Mouse (Mus musculus) liver (tissue): ENCODE results near the gene Tnp2.
"Not testable (repeated sequence)": the region's sequence is repeated elsewhere in the genome, so short reads cannot be mapped to it uniquely, and the experiment has no call there.

ENCODE experiments used
- DNase-seq: peaks from one replicate; pipeline ENCODE4 v3.0.0-alpha.2; 2020; ENCODE audit warnings: mixed read lengths

The Tnp2 gene

GRCm38 (mm10) chr16:10788271-10788670, at the start of gene Tnp2:
TSS of gene Tnp2 (minus strand) at chr16:10788660.
- no peak for DNase-seq

DNA sequence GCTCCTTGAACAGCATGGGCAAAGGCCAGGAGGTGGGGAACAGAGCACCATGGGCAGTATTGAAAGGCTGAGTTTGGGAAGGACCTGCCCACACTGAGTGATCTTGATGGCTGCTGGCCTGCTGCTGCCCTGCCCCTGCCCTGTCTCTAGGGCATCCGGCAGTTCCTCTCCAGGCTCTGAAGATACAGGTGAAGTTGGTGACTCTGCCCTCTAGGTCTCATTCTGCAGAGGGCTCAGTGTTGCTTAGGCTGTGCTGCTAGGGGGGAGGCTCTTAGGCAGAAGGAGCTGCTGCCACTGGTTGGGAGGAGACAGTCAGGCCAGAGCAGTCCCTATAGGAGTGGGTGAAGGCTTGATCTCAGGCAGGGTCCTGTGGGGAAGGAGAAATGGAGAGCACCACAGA, 49.4 kb upstream of the Tnp2 start:
- DNase-seq: no peak

GRCm38 (mm10) chr16:10837250-10837649, 48.8 kb upstream of the Tnp2 start:
- no peak for DNase-seq

DNA sequence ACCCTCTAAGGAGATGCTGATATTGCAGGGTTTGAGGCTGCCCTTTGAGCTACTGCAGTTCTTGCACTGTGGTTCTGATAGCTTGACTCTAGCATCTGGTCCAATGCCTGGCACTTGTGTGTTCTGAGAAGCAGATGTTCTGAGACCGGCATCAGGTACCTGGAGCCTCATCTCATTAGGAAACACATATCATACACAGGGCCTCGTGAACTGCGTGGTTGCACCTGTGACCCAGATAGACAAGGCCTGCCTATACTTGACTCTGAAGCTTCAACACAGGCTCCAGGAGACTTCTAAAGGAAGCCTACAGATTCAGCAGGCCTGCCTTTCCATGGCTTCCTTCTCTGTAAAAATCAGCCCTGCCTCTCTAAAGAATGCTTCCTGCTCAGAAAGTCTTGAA, 47.9 kb upstream of the Tnp2 start:
- no peak for DNase-seq

DNA sequence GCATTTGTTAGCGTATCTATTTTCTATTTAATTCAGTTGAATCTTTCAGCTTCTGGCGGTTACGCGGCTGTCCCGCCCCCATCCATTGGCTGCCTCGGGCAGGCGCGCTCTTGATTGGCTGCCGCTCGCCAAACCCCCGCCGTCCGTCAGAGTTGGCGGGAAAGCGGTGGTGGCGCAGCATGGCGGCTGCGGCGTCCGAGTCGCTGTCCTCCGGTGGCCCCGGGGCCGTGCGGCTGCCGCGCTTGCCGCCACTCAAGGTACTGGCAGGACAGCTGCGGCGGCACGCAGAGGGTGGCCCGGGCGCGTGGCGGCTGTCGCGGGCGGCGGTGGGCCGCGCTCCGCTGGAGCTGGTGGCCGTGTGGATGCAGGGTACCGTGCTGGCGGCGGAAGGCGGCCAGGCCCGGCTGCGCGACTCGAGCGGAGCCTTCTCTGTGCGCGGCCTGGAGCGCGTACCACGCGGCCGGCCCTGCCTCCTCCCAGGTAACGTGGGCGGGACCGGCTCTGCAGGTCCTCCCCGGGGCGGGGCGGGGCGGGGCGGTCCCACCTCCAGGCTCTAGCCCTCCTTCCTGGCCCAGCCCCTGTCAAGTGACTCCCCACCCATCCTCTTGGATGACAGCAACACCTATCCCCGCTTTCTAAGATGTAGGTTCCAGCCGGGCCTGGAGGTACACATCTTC, 46.6 kb upstream of the Tnp2 start, which contains the start of gene Rmi2:
Gene Rmi2, plus strand, starts transcription at position 149 of the 677 bp plus-strand sequence.
- peak; percentile 93 for DNase-seq

- no peak for DNase-seq
Observed at GRCm38 (mm10) chr16:10834542-10834910, 46.1 kb upstream of the Tnp2 start.

DNA sequence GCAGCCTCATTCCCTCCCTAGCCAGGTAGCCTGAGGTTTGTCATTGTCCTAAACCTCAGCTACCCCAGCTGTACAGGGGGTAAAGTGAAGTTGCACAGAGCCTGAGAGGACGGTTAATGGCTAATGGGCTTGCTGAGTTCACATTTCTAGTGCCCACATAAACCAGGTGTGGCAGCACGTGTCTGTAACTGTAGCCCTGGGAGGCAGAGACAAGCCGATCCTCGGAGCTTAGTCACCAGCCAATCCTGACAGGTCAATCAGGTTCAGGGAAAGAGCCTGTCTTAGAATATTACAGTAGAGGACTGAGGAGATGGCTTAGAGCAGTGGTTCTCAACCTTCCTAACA, 40.0 kb upstream of the Tnp2 start:
- no peak for DNase-seq

DNA sequence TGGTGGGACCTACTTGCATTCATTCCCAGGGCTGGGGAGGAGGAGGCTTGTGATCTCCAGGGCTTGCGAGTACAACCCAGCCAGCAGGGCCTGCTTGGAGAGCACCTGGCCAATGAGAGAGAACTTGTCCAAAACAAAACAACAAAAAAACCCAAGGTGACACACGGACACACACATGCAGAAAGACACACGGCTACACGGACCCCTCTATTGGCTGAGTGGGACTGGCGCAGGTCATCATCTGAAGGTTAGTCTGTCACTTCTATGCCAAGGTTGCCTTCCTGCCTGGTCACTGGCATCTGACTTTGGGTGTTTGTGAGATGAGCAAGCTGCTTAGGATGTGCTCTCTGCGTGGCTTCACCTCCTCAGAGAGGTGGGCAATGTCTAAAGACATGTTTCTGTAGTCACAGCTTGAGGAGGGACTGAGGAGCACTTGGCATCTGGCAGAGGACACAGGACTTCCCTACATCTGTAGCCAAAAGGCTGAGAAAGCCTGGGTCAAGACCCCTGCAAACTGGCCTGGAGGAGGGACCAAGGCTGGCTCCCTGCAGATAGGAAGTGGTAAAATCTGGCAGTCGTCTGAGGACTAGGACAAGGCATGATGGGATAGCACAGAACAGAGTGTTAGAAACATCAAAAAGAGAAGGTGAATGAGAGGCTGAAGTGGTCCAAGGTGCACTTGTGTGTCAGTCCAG, 39.5 kb upstream of the Tnp2 start:
- no peak for DNase-seq

- DNase-seq: no peak
Observed at GRCm38 (mm10) chr16:10827269-10827668, 38.8 kb upstream of the Tnp2 start.

GRCm38 (mm10) chr16:10825840-10826239, 37.4 kb upstream of the Tnp2 start:
- no peak for DNase-seq

GRCm38 (mm10) chr16:10824536-10824935, 36.1 kb upstream of the Tnp2 start:
- DNase-seq: no peak

- DNase-seq: no peak
Observed at GRCm38 (mm10) chr16:10821387-10821786, 32.9 kb upstream of the Tnp2 start.

DNA sequence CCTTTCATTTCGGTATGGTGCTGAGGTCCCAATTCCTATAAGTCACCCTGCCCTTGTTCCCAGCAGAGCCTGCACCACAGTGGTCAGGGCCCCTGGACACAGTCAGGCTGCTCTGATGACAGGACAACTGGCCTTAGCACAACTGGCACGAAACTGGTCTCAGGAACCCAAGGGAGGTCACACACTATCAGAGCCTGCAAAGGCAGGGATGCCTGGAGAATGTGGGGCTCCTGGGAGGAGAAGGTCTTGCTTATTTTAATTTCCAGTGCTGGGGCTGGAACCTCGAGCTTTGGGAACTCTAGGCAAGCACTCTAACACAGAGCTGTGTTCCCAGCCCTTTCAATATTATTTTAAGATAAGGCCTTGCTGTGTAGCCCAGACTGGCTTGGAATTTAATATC, 31.5 kb upstream of the Tnp2 start:
- DNase-seq: no peak

DNA sequence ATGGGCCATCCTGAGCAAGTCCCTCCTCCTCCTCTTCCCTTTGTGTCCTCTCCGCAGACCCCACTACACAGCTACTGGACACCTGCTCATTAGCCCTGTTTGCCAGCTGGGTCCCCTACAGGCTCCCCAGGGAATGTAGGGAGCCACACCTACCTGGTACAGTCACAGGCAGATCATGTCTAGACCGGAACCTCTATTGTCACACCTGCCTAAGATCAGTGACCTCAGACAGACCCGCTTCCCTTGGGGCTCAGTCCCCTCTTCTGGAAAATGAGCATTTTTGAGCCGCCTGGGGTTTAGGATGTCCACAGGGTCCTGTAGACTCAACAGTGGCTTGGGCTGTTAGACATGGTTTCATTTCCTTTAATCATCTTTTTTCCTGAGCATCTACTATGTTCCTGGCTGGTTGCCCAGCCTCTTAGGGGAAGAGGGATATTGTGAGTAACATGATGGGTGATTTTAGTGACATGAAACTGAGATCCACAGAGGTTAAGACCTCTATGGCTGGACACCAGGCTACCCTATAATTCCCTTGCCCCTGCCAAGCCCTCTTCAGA, 30.2 kb upstream of the Tnp2 start:
- DNase-seq: no peak

GRCm38 (mm10) chr16:10814864-10815263, 26.4 kb upstream of the Tnp2 start:
- DNase-seq: peak; percentile 40

DNA sequence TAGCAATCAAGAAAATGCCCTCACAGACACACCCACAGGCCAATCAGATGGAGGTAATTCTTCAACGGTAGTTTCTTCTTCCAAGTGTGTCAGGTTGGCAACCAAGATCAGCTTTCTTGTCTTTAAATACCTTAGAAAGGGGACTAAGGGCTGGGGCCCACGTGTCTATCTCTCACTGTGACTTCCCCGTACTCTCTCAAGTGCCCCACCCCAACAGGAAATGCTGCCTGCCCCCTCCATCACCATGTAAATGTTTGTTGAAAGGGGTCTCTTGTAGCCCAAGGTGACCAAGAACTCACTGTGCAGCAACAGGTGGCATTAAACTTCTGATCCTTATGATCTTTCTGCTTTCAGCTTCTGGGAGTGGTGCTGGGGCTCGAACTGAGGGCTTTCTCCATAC, 25.3 kb upstream of the Tnp2 start:
- DNase-seq: no peak

GRCm38 (mm10) chr16:10812865-10813371, 24.5 kb upstream of the Tnp2 start, which contains the start of gene Gm11172:
TSS of gene Gm11172 (plus strand) at chr16:10812915.
- no peak for DNase-seq

GRCm38 (mm10) chr16:10810376-10810775, 21.9 kb upstream of the Tnp2 start:
- DNase-seq: no peak

GRCm38 (mm10) chr16:10805789-10806527, 17.5 kb upstream of the Tnp2 start, which contains the start of gene Prm1:
TSS of gene Prm1 (minus strand) at chr16:10805839.
- DNase-seq: no peak

DNA sequence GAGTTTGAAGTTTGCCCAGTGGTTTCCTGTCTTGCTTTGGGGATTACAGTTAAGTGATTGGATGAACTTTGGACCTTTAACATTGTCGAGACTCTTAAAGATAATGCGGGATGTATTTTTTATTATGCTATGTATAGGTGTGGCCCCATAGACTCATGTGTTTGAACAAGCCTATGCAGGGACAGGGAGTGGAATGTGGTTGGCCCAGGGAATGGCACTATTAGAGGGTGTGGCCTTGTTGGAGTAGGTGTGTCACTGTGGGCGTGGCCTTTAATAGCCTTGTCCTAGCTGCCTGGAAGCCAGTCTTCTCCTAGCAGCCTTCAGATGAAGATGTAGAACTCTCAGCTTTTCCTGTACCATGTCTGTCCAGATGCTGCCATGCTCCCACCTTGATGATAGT, 14.0 kb upstream of the Tnp2 start:
- not testable (repeated sequence) for DNase-seq

DNA sequence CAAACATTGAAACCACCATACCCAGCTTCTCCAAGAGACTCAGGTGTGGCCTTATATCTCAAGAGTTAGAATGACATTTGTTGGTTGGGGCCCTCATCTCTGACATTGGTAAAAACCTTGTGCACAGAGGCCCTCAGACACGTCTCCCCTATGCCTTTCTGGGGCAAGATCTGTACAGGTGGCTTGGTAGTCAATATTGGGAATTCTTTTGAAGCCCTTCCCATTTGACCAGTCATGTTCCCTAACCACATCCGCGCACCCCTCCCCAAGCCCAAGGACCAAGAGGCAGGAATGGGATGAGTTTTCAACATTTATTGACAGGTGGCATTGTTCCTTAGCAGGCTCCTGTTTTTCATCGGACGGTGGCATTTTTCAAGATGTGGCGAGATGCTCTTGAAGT, 7.6 kb upstream of the Tnp2 start, which contains the start of gene Prm2:
Gene Prm2, minus strand, starts transcription at position 101 of the 400 bp plus-strand sequence.
- DNase-seq: no peak

- DNase-seq: no peak
Observed at GRCm38 (mm10) chr16:10790702-10791101, 2.2 kb upstream of the Tnp2 start, which contains the start of gene Prm3. TSS of gene Prm3 (minus strand) at chr16:10790914.

GRCm38 (mm10) chr16:10788866-10789265, 406 bp upstream of the Tnp2 start:
- no peak for DNase-seq
